Mouse (Mus musculus) embryonic fibroblast, embryonic 13.5 days (primary cell): ENCODE measurements around the gene Tfb2m.

Experiments
- CTCF ChIP-seq: IDR thresholded peaks from 2 replicates; pipeline ENCODE4 v1.5.1; 2011; ENCODE audit warnings: mild to moderate bottlenecking, control low read depth, low read length, moderate library complexity, borderline replicate concordance; ENCODE audit not compliant: insufficient read depth
- POLR2A ChIP-seq: IDR thresholded peaks from 2 replicates; pipeline ENCODE4 v1.6.1; 2011; ENCODE audit warnings: low read depth, mild to moderate bottlenecking, control low read depth, low read length, moderate library complexity

DNA sequence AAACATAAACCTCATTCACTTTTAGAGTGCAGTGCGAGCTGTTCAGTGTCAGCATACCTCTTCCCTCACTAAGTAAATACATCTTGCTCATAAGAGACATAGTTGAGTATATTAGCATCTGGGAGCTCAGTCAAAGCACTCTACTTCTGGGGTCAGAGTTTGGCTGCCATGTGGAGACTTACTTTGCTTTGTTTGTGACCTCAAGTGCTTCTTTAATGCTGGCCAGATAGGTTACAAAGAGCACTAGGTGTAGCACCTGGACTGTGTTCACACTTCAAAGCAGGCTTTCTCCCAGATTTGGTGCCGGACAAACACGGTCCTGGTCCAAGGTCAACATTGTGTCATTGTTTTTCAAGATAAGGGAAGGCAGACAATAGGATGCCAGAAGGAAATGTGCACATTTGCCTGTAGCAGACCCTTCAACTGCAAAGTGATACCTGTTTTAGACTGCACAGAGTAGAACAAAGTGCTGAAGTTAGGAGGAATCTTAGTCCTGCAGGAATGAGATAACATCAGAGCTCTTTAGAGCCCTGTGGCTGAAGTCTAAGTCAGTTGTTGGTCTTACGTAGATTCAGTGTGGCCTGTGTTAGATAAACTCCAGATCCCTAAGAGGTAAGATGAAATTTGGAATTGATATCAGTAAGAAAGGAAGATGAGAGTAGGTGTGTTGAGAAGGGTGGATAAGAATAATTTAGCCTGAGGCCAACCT lies 22.8 kb upstream of the Tfb2m start:
- TF ChIP-seq POLR2A, result no peak
- no peak for TF ChIP-seq CTCF
